Mouse (Mus musculus) embryonic fibroblast, embryonic 13.5 days (primary cell): ENCODE measurements around the gene Acads.

Experiments used
- CTCF ChIP-seq: IDR thresholded peaks from 2 replicates; pipeline ENCODE4 v1.5.1; 2011; ENCODE audit warnings: mild to moderate bottlenecking, control low read depth, low read length, moderate library complexity, borderline replicate concordance; ENCODE audit not compliant: insufficient read depth
- POLR2A ChIP-seq: IDR thresholded peaks from 2 replicates; pipeline ENCODE4 v1.6.1; 2011; ENCODE audit warnings: low read depth, mild to moderate bottlenecking, control low read depth, low read length, moderate library complexity

DNA sequence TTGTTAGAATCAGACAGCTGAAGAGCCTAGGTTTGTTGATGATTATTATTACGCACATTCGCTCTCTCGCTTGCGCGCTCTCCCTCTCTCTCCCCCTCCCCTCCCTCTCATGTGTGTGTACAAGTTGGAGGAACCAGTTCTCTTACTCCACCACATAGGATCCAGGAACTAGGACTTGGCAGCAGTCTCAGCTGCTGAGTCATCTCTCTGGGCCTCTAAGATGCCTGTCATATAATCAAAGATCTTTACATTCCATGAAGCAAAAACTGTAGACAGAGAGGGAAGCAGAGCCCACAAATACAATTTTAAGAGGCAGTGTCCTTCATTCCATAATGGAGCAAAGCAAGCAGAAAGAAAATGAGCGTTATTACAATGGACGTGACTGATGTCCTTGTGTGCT is 47.0 kb downstream of the Acads start:
- no peak for TF ChIP-seq CTCF
- TF ChIP-seq POLR2A: no peak
